In genomic region chr15:89377938-89378828, GRCm38 (mm10) we compare ENCODE assay signal across 9 mouse cellular contexts. TPM values are rescaled to one million over a fixed set of nuclear protein-coding genes. Genes with fewer than 3 reads are reported as not detected.
A peak's percentile ranks its signal among the peaks of the same experiment; 100 is the strongest.
DNase-seq lines count a peak whose midpoint lies in the region; ATAC-seq and TF ChIP-seq lines count a peak whose summit lies in the region.
"Had no signal": no experiment of that assay in that cellular context is flagged by ENCODE, and none has a peak within 500 bp of the region (broad histone marks: within the 10 kb centered on the region; RNA-seq: fewer than 3 reads in every experiment).

No protein-coding gene starts in this region.

- no peaks in the 10 kb centered on the region for H3K9me3 ChIP-seq in heart, embryonic 12.5 days (replicated peaks)
- H3K9me3 ChIP-seq in forebrain, embryonic 14.5 days (replicated peaks; ENCODE audit: control insufficient read depth, low read length) = no peaks in the 10 kb centered on the region
- H3K9me3 ChIP-seq in liver, embryonic 15.5 days (replicated peaks) = no peaks in the 10 kb centered on the region

- intact Hi-C loops in heart, postnatal 25 days (cut with DNase I) = loop anchor here (2.0 kb wide), 1 partner anchor 51 kb away; the partner anchor contains the start of genes C730034F03Rik, Chkb and Gm44502

- ATAC-seq in heart, embryonic 12.5 days (ENCODE audit: insufficient number of reproducible peaks, low FRiP score) = no peak
- ATAC-seq in forebrain, embryonic 14.5 days = no peak
- no peak for ATAC-seq in liver, embryonic 15.5 days (ENCODE audit: insufficient read depth)

- H3K9ac ChIP-seq in heart, embryonic 12.5 days = peak overlapping the region; percentile 45
- peak overlapping the region; percentile 52 for H3K9ac ChIP-seq in forebrain, embryonic 14.5 days (ENCODE audit: low read length)
- H3K9ac ChIP-seq in liver, embryonic 15.5 days = peak overlapping the region; percentile 21; the same call in 1 of the 2 replicates

- no peaks in the 10 kb centered on the region for H3K36me3 ChIP-seq in heart, embryonic 12.5 days
- H3K36me3 ChIP-seq in forebrain, embryonic 14.5 days (ENCODE audit: control insufficient read depth, insufficient read depth, low read length) = no peaks in the 10 kb centered on the region
- H3K36me3 ChIP-seq in liver, embryonic 15.5 days (replicated peaks) = no peaks in the 10 kb centered on the region

- TF ChIP-seq POLR2A in bone marrow, adult 2 months (IDR thresholded peaks at IDR 0.05; ENCODE audit: borderline replicate concordance, control insufficient read depth, low read depth, low read length) = no peak

- H3K4me3 ChIP-seq in heart, embryonic 12.5 days = peak overlapping the region; percentile 53
- H3K4me3 ChIP-seq in bone marrow, adult 2 months (replicated peaks; ENCODE audit: control insufficient read depth, low read depth, low read length) = peak overlapping the region; percentile 2
- peak overlapping the region; percentile 27 for H3K4me3 ChIP-seq in forebrain, embryonic 14.5 days (ENCODE audit: low read depth, low read length)
- peak overlapping the region; percentile 43 for H3K4me3 ChIP-seq in liver, embryonic 15.5 days (replicated peaks)

- H3K4me1 ChIP-seq in heart, embryonic 12.5 days (replicated peaks) = peaks cover 31% of the 10 kb centered on the region
- H3K4me1 ChIP-seq in bone marrow, adult 2 months (ENCODE audit: control insufficient read depth, insufficient read depth, low read length) = no peaks in the 10 kb centered on the region
- peaks cover 4% of the 10 kb centered on the region; the same call in 1 of the 2 replicates for H3K4me1 ChIP-seq in forebrain, embryonic 14.5 days (ENCODE audit: control insufficient read depth, insufficient read depth, low read length)
- H3K4me1 ChIP-seq in liver, embryonic 15.5 days (replicated peaks) = peaks cover 46% of the 10 kb centered on the region

- peaks cover 45% of the 10 kb centered on the region for H3K27me3 ChIP-seq in heart, embryonic 12.5 days (replicated peaks)
- peaks cover 46% of the 10 kb centered on the region for H3K27me3 ChIP-seq in forebrain, embryonic 14.5 days (replicated peaks; ENCODE audit: control insufficient read depth, insufficient read depth, low read length)
- peaks cover 57% of the 10 kb centered on the region for H3K27me3 ChIP-seq in liver, embryonic 15.5 days

- H3K27ac ChIP-seq in heart, embryonic 12.5 days (ENCODE audit: poor library complexity, severe bottlenecking) = no peak overlapping the region
- H3K27ac ChIP-seq in bone marrow, adult 2 months (ENCODE audit: control insufficient read depth, insufficient read depth, low read depth, low read length, poor library complexity) = no peak overlapping the region
- H3K27ac ChIP-seq in forebrain, embryonic 14.5 days (ENCODE audit: low read depth, low read length) = no peak overlapping the region
- no peak overlapping the region for H3K27ac ChIP-seq in liver, embryonic 15.5 days (replicated peaks)

- TF ChIP-seq CTCF in bone marrow, adult 2 months (IDR thresholded peaks at IDR 0.05; ENCODE audit: control insufficient read depth, insufficient read depth, low read length) = no peak

- no peak for DNase-seq in heart, postnatal 25 days (ENCODE audit: low spot score)
- no peak for DNase-seq in forebrain, embryonic 14.5 days (ENCODE audit: low spot score)
- no peak for DNase-seq in adrenal gland, postnatal 14 days
- no peak for DNase-seq in adrenal gland, postnatal 36 days
- no peak for DNase-seq in urinary bladder, adult 18-20 months (ENCODE audit: low spot score in 2 of 2)

- H3K4me2 ChIP-seq in heart, embryonic 12.5 days = peak overlapping the region; percentile 92
- H3K4me2 ChIP-seq in forebrain, embryonic 14.5 days (ENCODE audit: low read length) = peak overlapping the region; percentile 58
- peak overlapping the region; percentile 77 for H3K4me2 ChIP-seq in liver, embryonic 15.5 days

- WGBS in heart, embryonic 12.5 days = 10% methylated on average over 46 of the region's 46 CpGs
- WGBS in bone marrow, adult 2 months = 12% methylated on average over 46 of the region's 46 CpGs
- 15% methylated on average over 43 of the region's 46 CpGs for WGBS in forebrain, embryonic 14.5 days
- WGBS in liver, embryonic 15.5 days (ENCODE audit: insufficient replicate concordance) = 18% methylated on average over 46 of the region's 46 CpGs

RNA-seq across cellular contexts. Expression of gene Odf3b, which starts 0.9 kb away (rescaled TPM):
- 0.27 and 0.44 TPM in 2 replicates for polyA plus RNA-seq in heart, embryonic 12.5 days (2016; fragmentation: Nextera tagmentation; extraction: Ambion mirVana)
- 1 to 10 TPM; 1.3 TPM for total RNA-seq in heart, postnatal 25 days (2021)
- 1.7 and 4.9 TPM in 2 replicates for polyA plus RNA-seq in bone marrow, adult 2 months (2011; ENCODE audit: insufficient read depth, insufficient read length, low replicate concordance, missing spikeins)
- polyA plus RNA-seq in forebrain, embryonic 14.5 days (2014; fragmentation: Nextera tagmentation; extraction: Ambion mirVana) = 2.8 and 2.9 TPM in 2 replicates
- polyA plus RNA-seq in liver, embryonic 15.5 days (2015; fragmentation: Nextera tagmentation; extraction: Ambion mirVana) = 0.46 and 0.68 TPM in 2 replicates
- 0.53 and 1.5 TPM in 2 replicates for total RNA-seq in adrenal gland, postnatal 14 days (2021)
- not detected for total RNA-seq in adrenal gland, postnatal 36 days (2021)
- total RNA-seq: G1E had no signal
- polyA plus RNA-seq: G1E had no signal

RNA-seq across cellular contexts. Expression of gene Tymp, which starts 1.3 kb away (rescaled TPM):
- 1.3 and 1.6 TPM in 2 replicates for polyA plus RNA-seq in heart, embryonic 12.5 days (2016; fragmentation: Nextera tagmentation; extraction: Ambion mirVana)
- under 1 TPM; 0.44 to 0.64 TPM for total RNA-seq in heart, postnatal 25 days (2021)
- polyA plus RNA-seq in bone marrow, adult 2 months (2011; ENCODE audit: insufficient read depth, insufficient read length, low replicate concordance, missing spikeins) = not detected in 2 replicates
- polyA plus RNA-seq in forebrain, embryonic 14.5 days (2014; fragmentation: Nextera tagmentation; extraction: Ambion mirVana) = 2.4 and 2.8 TPM in 2 replicates
- 0.40 TPM in 2 replicates for polyA plus RNA-seq in liver, embryonic 15.5 days (2015; fragmentation: Nextera tagmentation; extraction: Ambion mirVana)
- total RNA-seq in adrenal gland, postnatal 14 days (2021) = 0.68 and 4.5 TPM in 2 replicates
- total RNA-seq in adrenal gland, postnatal 36 days (2021) = under 1 TPM; 0.33 to 0.56 TPM

RNA-seq across cellular contexts. Expression of gene Sco2, which starts 4.5 kb away (rescaled TPM):
- polyA plus RNA-seq in heart, embryonic 12.5 days (2016; fragmentation: Nextera tagmentation; extraction: Ambion mirVana) = 5.6 TPM in 2 replicates
- 10 to 100 TPM; 23.0 to 24.2 TPM for total RNA-seq in heart, postnatal 25 days (2021)
- 3.5 and 7.7 TPM in 2 replicates for polyA plus RNA-seq in bone marrow, adult 2 months (2011; ENCODE audit: insufficient read depth, insufficient read length, low replicate concordance, missing spikeins)
- 14.7 and 16.4 TPM in 2 replicates for polyA plus RNA-seq in forebrain, embryonic 14.5 days (2014; fragmentation: Nextera tagmentation; extraction: Ambion mirVana)
- polyA plus RNA-seq in liver, embryonic 15.5 days (2015; fragmentation: Nextera tagmentation; extraction: Ambion mirVana) = 2.4 and 4.3 TPM in 2 replicates
- 39.5 and 43.5 TPM in 2 replicates for total RNA-seq in adrenal gland, postnatal 14 days (2021)
- total RNA-seq in adrenal gland, postnatal 36 days (2021) = 10 to 100 TPM; 29.7 to 32.4 TPM

RNA-seq across cellular contexts. Expression of gene Klhdc7b, which starts 6.5 kb away (rescaled TPM):
- 0.09 TPM in 1 of 2 replicates, not detected in the other for polyA plus RNA-seq in heart, embryonic 12.5 days (2016; fragmentation: Nextera tagmentation; extraction: Ambion mirVana)
- not detected for total RNA-seq in heart, postnatal 25 days (2021)
- polyA plus RNA-seq in bone marrow, adult 2 months (2011; ENCODE audit: insufficient read depth, insufficient read length, low replicate concordance, missing spikeins) = not detected in 2 replicates
- not detected in 2 replicates for polyA plus RNA-seq in forebrain, embryonic 14.5 days (2014; fragmentation: Nextera tagmentation; extraction: Ambion mirVana)
- not detected in 2 replicates for polyA plus RNA-seq in liver, embryonic 15.5 days (2015; fragmentation: Nextera tagmentation; extraction: Ambion mirVana)
- not detected in 2 replicates for total RNA-seq in adrenal gland, postnatal 14 days (2021)
- total RNA-seq in adrenal gland, postnatal 36 days (2021) = not detected
- polyA plus RNA-seq: G1E had no signal

RNA-seq across cellular contexts. Expression of gene Ncaph2, which starts 22.7 kb away (rescaled TPM):
- polyA plus RNA-seq in heart, embryonic 12.5 days (2016; fragmentation: Nextera tagmentation; extraction: Ambion mirVana) = 112 and 116 TPM in 2 replicates
- total RNA-seq in heart, postnatal 25 days (2021) = 10 to 100 TPM; 52.0 to 60.4 TPM
- 144 and 191 TPM in 2 replicates for polyA plus RNA-seq in bone marrow, adult 2 months (2011; ENCODE audit: insufficient read depth, insufficient read length, low replicate concordance, missing spikeins)
- polyA plus RNA-seq in forebrain, embryonic 14.5 days (2014; fragmentation: Nextera tagmentation; extraction: Ambion mirVana) = 132 and 141 TPM in 2 replicates
- polyA plus RNA-seq in liver, embryonic 15.5 days (2015; fragmentation: Nextera tagmentation; extraction: Ambion mirVana) = 110 and 115 TPM in 2 replicates
- total RNA-seq in adrenal gland, postnatal 14 days (2021) = 83.3 and 85.8 TPM in 2 replicates
- 10 to 100 TPM; 83.1 to 87.5 TPM for total RNA-seq in adrenal gland, postnatal 36 days (2021)

Comparison
In these comparisons a context has a peak if more than half of its experiments do, and no peak if none do; other contexts are left out.
1. H3K4me3 ChIP-seq: peak in every context shown above with its lines; median percentile 53 in heart, embryonic 12.5 days; 43 in liver, embryonic 15.5 days; 27 in forebrain, embryonic 14.5 days; 2 in bone marrow, adult 2 months.